Mouse (Mus musculus): ENCODE data around the gene Cic.

DNA sequence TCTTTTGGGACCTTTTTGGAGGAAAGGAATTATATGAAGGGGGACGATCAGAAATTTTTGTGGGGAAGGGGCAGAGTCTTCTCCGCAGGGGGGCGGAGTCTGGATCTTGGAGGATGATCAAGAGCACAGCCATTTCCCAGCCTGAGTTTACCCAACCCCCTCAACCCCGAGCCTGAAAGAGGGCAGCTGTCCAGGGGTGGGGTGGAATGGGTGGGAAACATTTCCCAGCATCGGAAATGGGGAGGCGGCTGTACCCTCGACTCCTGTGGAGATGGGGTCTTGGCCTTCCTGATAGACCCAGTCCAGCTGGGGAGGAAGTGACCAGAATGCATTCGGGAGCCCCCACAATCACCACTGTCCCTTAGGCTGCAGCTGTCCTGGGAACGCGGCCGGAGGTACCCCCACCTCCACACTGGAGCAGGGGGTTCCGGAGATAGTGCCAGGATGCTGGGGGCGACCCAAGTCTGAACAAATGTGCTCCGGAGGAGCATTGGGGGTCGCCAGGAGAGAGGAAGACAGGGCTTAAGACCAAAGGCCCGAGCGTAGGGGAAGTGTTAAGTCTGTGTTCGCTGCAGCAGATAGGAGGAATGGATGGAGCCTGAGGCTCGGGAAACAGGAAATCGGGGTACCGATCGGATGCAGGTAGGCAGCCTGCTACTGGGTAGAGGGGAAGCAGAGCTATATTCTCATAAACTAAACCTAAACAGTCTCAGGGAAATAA, 16.3 kb upstream of the Cic start:
- TF ChIP-seq POLR2A (IDR thresholded peaks at IDR 0.05; ENCODE audit: insufficient read depth, low read depth, low read length) = no peak; the same call in none of the 2 replicates
- TF ChIP-seq CTCF (IDR thresholded peaks at IDR 0.05) = no peak
- 0 out of 2 replicates have a peak, but pooled peaks have one; percentile 15 for TF ChIP-seq EP300 (IDR thresholded peaks at IDR 0.05; ENCODE audit: insufficient read depth, low read depth, low read length)

Measured in heart, adult 2 months (tissue).